Mouse (Mus musculus) hindbrain, embryonic 16.5 days (tissue): ENCODE measurements around the gene Msi2. TPM values are rescaled to one million over a fixed set of nuclear protein-coding genes. Genes with fewer than 3 reads are reported as not detected.

Source experiments
- ATAC-seq: fragments of 200-750 bp; cut with Nextera tagmentation; 2 replicates; pipeline ENCODE4 v1.8.0; 2017; ENCODE audit warnings: moderate TSS enrichment, moderate library complexity
- H3K27ac ChIP-seq: fragments of 300-500 bp; sonication (generic); 2 replicates; pipeline ENCODE4 v1.5.1; 2014; ENCODE audit warnings: low read depth, mild to moderate bottlenecking, control low read depth, low read length, moderate library complexity
- H3K27me3 ChIP-seq: fragments of 300-500 bp; sonication (generic); replicated peaks from 2 replicates; pipeline ENCODE4 v1.6.1; 2014; ENCODE audit warnings: low read length; ENCODE audit not compliant: control insufficient read depth, insufficient read depth
- H3K36me3 ChIP-seq: fragments of 300-500 bp; sonication (generic); 2 replicates; pipeline ENCODE4 v1.6.1; 2014; ENCODE audit warnings: mild to moderate bottlenecking, low read length, moderate library complexity, mixed read lengths; ENCODE audit not compliant: control insufficient read depth, insufficient read depth
- H3K4me1 ChIP-seq: fragments of 300-500 bp; sonication (generic); 2 replicates; pipeline ENCODE4 v1.6.1; 2014; ENCODE audit warnings: low read depth, low read length; ENCODE audit not compliant: control insufficient read depth, insufficient read depth
- H3K4me2 ChIP-seq: fragments of 300-500 bp; sonication (generic); 2 replicates; pipeline ENCODE4 v1.6.1; 2014; ENCODE audit warnings: mild to moderate bottlenecking, low read length, control low read depth, moderate library complexity
- H3K4me3 ChIP-seq: fragments of 300-500 bp; sonication (generic); 2 replicates; pipeline ENCODE4 v1.5.1; 2014; ENCODE audit warnings: mild to moderate bottlenecking, low read length, control low read depth, moderate library complexity
- H3K9ac ChIP-seq: fragments of 300-500 bp; sonication (generic); 2 replicates; pipeline ENCODE4 v1.6.1; 2014; ENCODE audit warnings: low read depth, mild to moderate bottlenecking, control low read depth, low read length, moderate library complexity
- H3K9me3 ChIP-seq: fragments of 300-500 bp; sonication (generic); 2 replicates; pipeline ENCODE4 v1.6.1; 2014; ENCODE audit warnings: mild to moderate bottlenecking, low read length, moderate library complexity; ENCODE audit not compliant: control insufficient read depth
- WGBS: fragments of 180-500 bp; shearing (Covaris S2); extraction: QIAGEN DNeasy Blood & Tissue Kit; methylation state at CpG from one replicate; pipeline ENCODE4 v1.1.7; 2014; 5-methylcytosine and 5-hydroxymethylcytosine counted together
- polyA plus RNA-seq: library from polyadenylated mRNA; unstranded; fragments of >200 nt; fragmentation: Nextera tagmentation; extraction: Ambion mirVana; gene quantifications from 2 replicates; pipeline ENCODE4 v1.2.1, GENCODE M21; 2015

The Msi2 gene
- polyA plus RNA-seq, 1 experiment from 2014 or later: 31.0 TPM

- Histone ChIP-seq H3K27ac (no peak overlapping the region), H3K4me1 (peaks cover 15% of the 10 kb centered on the region)
- ATAC-seq: no peak
Measured at GRCm38 (mm10) chr11:88612141-88612540, 106.2 kb downstream of the Msi2 start.

GRCm38 (mm10) chr11:88610809-88611208 lies 107.5 kb downstream of the Msi2 start:
- H3K4me2 ChIP-seq: no peak overlapping the region
- no peak overlapping the region for H3K27ac ChIP-seq
- H3K9ac ChIP-seq: no peak overlapping the region
- H3K9me3 ChIP-seq: no peaks in the 10 kb centered on the region
- peaks cover 19% of the 10 kb centered on the region for H3K4me1 ChIP-seq
- H3K36me3 ChIP-seq: no peaks in the 10 kb centered on the region
- no peak for ATAC-seq
- no peak overlapping the region for H3K4me3 ChIP-seq
- H3K27me3 ChIP-seq: no peaks in the 10 kb centered on the region
- WGBS: 95% methylated on average over 6 of the region's 6 CpGs

More at GRCm38 (mm10) chr11:88612141-88612540, 106.2 kb downstream of the Msi2 start:
- Histone ChIP-seq H3K4me2 (no peak overlapping the region), H3K9me3 (no peaks in the 10 kb centered on the region), H3K9ac (no peak overlapping the region), H3K4me3 (no peak overlapping the region), H3K27me3 (no peaks in the 10 kb centered on the region), H3K36me3 (no peaks in the 10 kb centered on the region)
- WGBS: 86% methylated on average over 7 of the region's 7 CpGs

GRCm38 (mm10) chr11:88610112-88610511 lies 108.2 kb downstream of the Msi2 start:
- Histone ChIP-seq H3K36me3 (no peaks in the 10 kb centered on the region), H3K27me3 (no peaks in the 10 kb centered on the region), H3K27ac (no peak overlapping the region), H3K4me1 (peaks cover 25% of the 10 kb centered on the region), H3K9ac (no peak overlapping the region), H3K9me3 (no peaks in the 10 kb centered on the region), H3K4me3 (no peak overlapping the region), H3K4me2 (no peak overlapping the region)
- WGBS: 100% methylated on average over 1 of the region's 1 CpGs
- no peak for ATAC-seq

- no peak for ATAC-seq
- Histone ChIP-seq H3K9ac (no peak overlapping the region), H3K9me3 (no peaks in the 10 kb centered on the region), H3K4me2 (no peak overlapping the region), H3K4me3 (no peak overlapping the region), H3K27me3 (no peaks in the 10 kb centered on the region), H3K27ac (no peak overlapping the region; the same call in 1 of the 2 replicates), H3K4me1 (peaks cover 19% of the 10 kb centered on the region), H3K36me3 (no peaks in the 10 kb centered on the region)
- 49% methylated on average over 4 of the region's 4 CpGs for WGBS
Measured at GRCm38 (mm10) chr11:88608584-88608983, 109.7 kb downstream of the Msi2 start.

- peaks cover 14% of the 10 kb centered on the region for H3K4me1 ChIP-seq
- WGBS: 59% methylated on average over 12 of the region's 12 CpGs
Measured at GRCm38 (mm10) chr11:88607725-88608383, 110.5 kb downstream of the Msi2 start.

GRCm38 (mm10) chr11:88605771-88606170 lies 112.5 kb downstream of the Msi2 start:
- peaks cover 14% of the 10 kb centered on the region for H3K4me1 ChIP-seq
- 59% methylated on average over 6 of the region's 6 CpGs for WGBS

More at GRCm38 (mm10) chr11:88607725-88608383, 110.5 kb downstream of the Msi2 start:
- Histone ChIP-seq H3K9me3 (no peaks in the 10 kb centered on the region), H3K9ac (no peak overlapping the region), H3K4me2 (no peak overlapping the region), H3K27me3 (no peaks in the 10 kb centered on the region), H3K27ac (no peak overlapping the region), H3K4me3 (no peak overlapping the region), H3K36me3 (no peaks in the 10 kb centered on the region)
- ATAC-seq: peak; percentile 80

GRCm38 (mm10) chr11:88605098-88605525 lies 113.2 kb downstream of the Msi2 start:
- Histone ChIP-seq H3K36me3 (no peaks in the 10 kb centered on the region), H3K9me3 (no peaks in the 10 kb centered on the region), H3K4me3 (no peak overlapping the region), H3K4me1 (peaks cover 16% of the 10 kb centered on the region), H3K27ac (peak overlapping the region; percentile 62), H3K9ac (no peak overlapping the region), H3K27me3 (no peaks in the 10 kb centered on the region), H3K4me2 (no peak overlapping the region)
- WGBS: 53% methylated on average over 12 of the region's 12 CpGs
- ATAC-seq: no peak

More at GRCm38 (mm10) chr11:88605771-88606170, 112.5 kb downstream of the Msi2 start:
- Histone ChIP-seq H3K4me2 (no peak overlapping the region), H3K27me3 (no peaks in the 10 kb centered on the region), H3K9me3 (no peaks in the 10 kb centered on the region), H3K4me3 (no peak overlapping the region), H3K36me3 (no peaks in the 10 kb centered on the region), H3K27ac (peak overlapping the region; percentile 62; the same call in 1 of the 2 replicates), H3K9ac (no peak overlapping the region)
- no peak for ATAC-seq

GRCm38 (mm10) chr11:88604635-88605034 lies 113.7 kb downstream of the Msi2 start:
- ATAC-seq: no peak
- peaks cover 20% of the 10 kb centered on the region for H3K4me1 ChIP-seq
- WGBS: 68% methylated on average over 2 of the region's 2 CpGs
- no peak overlapping the region for H3K27ac ChIP-seq
- H3K4me2 ChIP-seq: no peak overlapping the region
- H3K27me3 ChIP-seq: no peaks in the 10 kb centered on the region
- H3K9ac ChIP-seq: no peak overlapping the region
- no peaks in the 10 kb centered on the region for H3K36me3 ChIP-seq
- no peak overlapping the region for H3K4me3 ChIP-seq
- no peaks in the 10 kb centered on the region for H3K9me3 ChIP-seq

GRCm38 (mm10) chr11:88603366-88603765 lies 114.9 kb downstream of the Msi2 start:
- Histone ChIP-seq H3K4me3 (no peak overlapping the region), H3K27ac (no peak overlapping the region), H3K9ac (no peak overlapping the region), H3K9me3 (no peaks in the 10 kb centered on the region), H3K4me1 (peaks cover 33% of the 10 kb centered on the region), H3K36me3 (no peaks in the 10 kb centered on the region), H3K4me2 (no peak overlapping the region), H3K27me3 (no peaks in the 10 kb centered on the region)
- ATAC-seq: no peak
- WGBS: 89% methylated on average over 11 of the region's 11 CpGs
